Mouse (Mus musculus) liver, embryonic 14.5 days (tissue): ENCODE data around the gene Rpl18a. TPM values are rescaled to one million over a fixed set of nuclear protein-coding genes. Genes with fewer than 3 reads are reported as not detected.

ENCODE experiments used
- ATAC-seq: fragments of 200-750 bp; cut with Nextera tagmentation; 2 replicates; pipeline ENCODE4 v1.8.0; 2017; ENCODE audit warnings: moderate number of reproducible peaks, mild to moderate bottlenecking, moderate library complexity; ENCODE audit not compliant: insufficient read depth
- DNase-seq, 3 experiments: peaks; one replicate each; pipeline ENCODE4 v3.0.0-alpha.2; 2012 to 2013; ENCODE audit warnings: low read depth in 3 of 3, low spot score in 3 of 3
- H3K27ac ChIP-seq: fragments of 300-500 bp; sonication (generic); 2 replicates; pipeline ENCODE4 v1.5.1; 2014; ENCODE audit warnings: moderate library complexity, mild to moderate bottlenecking, control low read depth, inconsistent platforms
- H3K27me3 ChIP-seq: fragments of 300-500 bp; sonication (generic); 2 replicates; pipeline ENCODE4 v1.6.1; 2014; ENCODE audit warnings: mild to moderate bottlenecking, low read length, moderate library complexity; ENCODE audit not compliant: control insufficient read depth, insufficient read depth
- H3K36me3 ChIP-seq: fragments of 300-500 bp; sonication (generic); replicated peaks from 2 replicates; pipeline ENCODE4 v1.6.1; 2014; ENCODE audit warnings: low read depth; ENCODE audit not compliant: control insufficient read depth, insufficient read depth
- H3K4me1 ChIP-seq, 2 experiments: fragments of 200-500 bp in 1 of 2; fragments of 300-500 bp in 1 of 2; sonication (generic) in 1 of 2; replicated peaks; 2 replicates each; pipeline ENCODE4 v1.6.1; 2012 to 2014; ENCODE audit warnings: antibody characterized with exemption in 1 of 2, inconsistent platforms in 1 of 2, low read length in 1 of 2; ENCODE audit not compliant: control insufficient read depth in 2 of 2, insufficient read depth in 2 of 2
- H3K4me2 ChIP-seq: fragments of 300-500 bp; sonication (generic); 2 replicates; pipeline ENCODE4 v1.6.1; 2014; ENCODE audit warnings: low read depth, mild to moderate bottlenecking, control low read depth, moderate library complexity
- H3K4me3 ChIP-seq, 2 experiments: fragments of 200-500 bp in 1 of 2; fragments of 300-500 bp in 1 of 2; sonication (generic) in 1 of 2; 2 replicates each; pipeline ENCODE4 v1.5.1; 2012 to 2014; ENCODE audit warnings: low read depth in 2 of 2, low read length in 2 of 2, mild to moderate bottlenecking in 2 of 2, control low read depth in 1 of 2, inconsistent platforms in 1 of 2, moderate library complexity in 1 of 2; ENCODE audit not compliant: insufficient read depth in 1 of 2
- H3K9ac ChIP-seq: fragments of 300-500 bp; sonication (generic); replicated peaks from 2 replicates; pipeline ENCODE4 v1.6.1; 2014; ENCODE audit warnings: mild to moderate bottlenecking, control low read depth, moderate library complexity
- H3K9me3 ChIP-seq: fragments of 300-500 bp; sonication (generic); 2 replicates; pipeline ENCODE4 v1.6.1; 2016; ENCODE audit warnings: low read length, mixed read lengths; ENCODE audit not compliant: control insufficient read depth
- CTCF ChIP-seq: IDR thresholded peaks from 2 replicates; pipeline ENCODE4 v1.5.1; 2016; ENCODE audit warnings: antibody characterized with exemption, low read depth, control low read depth
- EP300 ChIP-seq: IDR thresholded peaks from 2 replicates; pipeline ENCODE4 v1.6.1; 2016; ENCODE audit warnings: antibody characterized with exemption, low read depth
- WGBS: fragments of 180-500 bp; shearing (Covaris S2); extraction: QIAGEN DNeasy Blood & Tissue Kit; methylation state at CpG from one replicate; pipeline ENCODE4 v1.1.7; 2014; ENCODE audit not compliant: insufficient replicate concordance; 5-methylcytosine and 5-hydroxymethylcytosine counted together
- polyA plus RNA-seq, 2 experiments: library from polyadenylated mRNA; depleted of rRNA in 1 of 2; stranded (reverse) in 1 of 2; unstranded in 1 of 2; fragments of >200 nt; fragmentation: Nextera tagmentation in 1 of 2; extraction: Ambion mirVana in 1 of 2; gene quantifications; 2 replicates each; pipeline versions ENCODE4 v1.2.1 to v1.2.3; 2012 to 2014

Gene Rpl18a
- polyA plus RNA-seq, 2 experiments, result 2,899 to 3,211 TPM

GRCm38 (mm10) chr8:70892022-70892895 is 5.0 kb downstream of the Rpl18a start, which contains the start of gene Slc5a5:
Slc5a5 (minus strand) TSS chr8:70892757.
- 3% methylated on average over 80 of the region's 80 CpGs for WGBS
- Histone ChIP-seq H3K27ac (no peak within 1 kb of the TSS), H3K9ac (no peak within 1 kb of the TSS), H3K9me3 (no peaks in the 10 kb centered on the region), H3K4me3 (peak within 1 kb of the TSS in 1 of 2 experiments; percentile 17; a peak in 2 of 4 replicates), H3K27me3 (peaks cover 34% of the 10 kb centered on the region), H3K4me2 (no peak within 1 kb of the TSS; the same call in 1 of the 2 replicates), H3K4me1 (peaks cover 0 to 3% of the 10 kb centered on the region in 2 experiments; a peak in 1 of 4 replicates), H3K36me3 (peaks cover 27% of the 10 kb centered on the region)
- no peak for DNase-seq
- ATAC-seq, result no peak
- TF ChIP-seq CTCF (no peak), EP300 (no peak)

- Histone ChIP-seq H3K36me3 (peaks cover 26% of the 10 kb centered on the region), H3K4me1 (peaks cover 0 to 3% of the 10 kb centered on the region in 2 experiments; a peak in 1 of 4 replicates), H3K4me2 (no peak overlapping the region), H3K27ac (no peak overlapping the region), H3K4me3 (no peak overlapping the region), H3K9ac (no peak overlapping the region), H3K27me3 (peaks cover 34% of the 10 kb centered on the region), H3K9me3 (no peaks in the 10 kb centered on the region)
- 10% methylated on average over 21 of the region's 21 CpGs for WGBS
- peak; percentile 12; the same call in 1 of the 2 replicates for ATAC-seq
- TF ChIP-seq EP300, result no peak
- no peak for TF ChIP-seq CTCF
- peak in 1 of 3 experiments; percentile 68 for DNase-seq
Measured at GRCm38 (mm10) chr8:70891356-70891755, 5.9 kb downstream of the Rpl18a start.

GRCm38 (mm10) chr8:70890656-70891055 is 6.6 kb downstream of the Rpl18a start:
- DNase-seq (no peak), ATAC-seq (no peak)
- no peak for TF ChIP-seq EP300
- no peak for TF ChIP-seq CTCF
- WGBS, result 78% methylated on average over 5 of the region's 5 CpGs
- H3K27me3 ChIP-seq, result peaks cover 34% of the 10 kb centered on the region
- H3K9me3 ChIP-seq, result no peaks in the 10 kb centered on the region
- H3K4me2 ChIP-seq, result no peak overlapping the region
- H3K4me3 ChIP-seq, result no peak overlapping the region
- no peak overlapping the region for H3K27ac ChIP-seq
- no peak overlapping the region for H3K9ac ChIP-seq
- H3K4me1 ChIP-seq, result peaks cover 0 to 3% of the 10 kb centered on the region in 2 experiments; a peak in 1 of 4 replicates
- peaks cover 20% of the 10 kb centered on the region for H3K36me3 ChIP-seq

GRCm38 (mm10) chr8:70887669-70888068 is 9.5 kb downstream of the Rpl18a start:
- ATAC-seq (peak; percentile 65; the same call in 1 of the 2 replicates), DNase-seq (peak in 1 of 3 experiments; percentile 66)
- TF ChIP-seq EP300, result no peak
- no peak for TF ChIP-seq CTCF
- H3K27me3 ChIP-seq, result peaks cover 26% of the 10 kb centered on the region
- no peak overlapping the region for H3K4me2 ChIP-seq
- H3K36me3 ChIP-seq, result no peaks in the 10 kb centered on the region
- no peak overlapping the region for H3K4me3 ChIP-seq
- 0 out of 4 replicates have a peak, but pooled peaks cover 0 to 3% of the 10 kb centered on the region in 2 experiments for H3K4me1 ChIP-seq
- no peak overlapping the region for H3K9ac ChIP-seq
- H3K9me3 ChIP-seq, result no peaks in the 10 kb centered on the region
- H3K27ac ChIP-seq, result no peak overlapping the region
- 4% methylated on average over 18 of the region's 18 CpGs for WGBS

- WGBS, result 12% methylated on average over 12 of the region's 12 CpGs
- Histone ChIP-seq H3K4me1 (0 out of 4 replicates have a peak, but pooled peaks cover 0 to 3% of the 10 kb centered on the region in 2 experiments), H3K9me3 (no peaks in the 10 kb centered on the region), H3K9ac (no peak overlapping the region), H3K36me3 (no peaks in the 10 kb centered on the region), H3K4me2 (no peak overlapping the region), H3K27ac (no peak overlapping the region), H3K4me3 (no peak overlapping the region), H3K27me3 (peaks cover 6% of the 10 kb centered on the region)
- ATAC-seq, result no peak
- TF ChIP-seq CTCF, result no peak
- TF ChIP-seq EP300, result no peak
- no peak for DNase-seq
Measured at GRCm38 (mm10) chr8:70885612-70886011, 11.6 kb downstream of the Rpl18a start.
